Mouse (Mus musculus) C2C12 (cell line): Measurements from ENCODE around the gene Fkbp1a.

Experiments used
- CTCF ChIP-seq: IDR thresholded peaks from one replicate; pipeline ENCODE4 v1.5.1; 2011; ENCODE audit not compliant: control insufficient read depth, insufficient read depth, insufficient read length
- MYOD1 ChIP-seq: IDR thresholded peaks from one replicate; pipeline ENCODE4 v1.6.1; 2011; ENCODE audit warnings: low read depth; ENCODE audit not compliant: control insufficient read depth, insufficient read length
- MYOG ChIP-seq: IDR thresholded peaks from one replicate; pipeline ENCODE4 v1.6.1; 2011; ENCODE audit not compliant: control insufficient read depth, insufficient read length; ENCODE audit errors: extremely low read depth

DNA sequence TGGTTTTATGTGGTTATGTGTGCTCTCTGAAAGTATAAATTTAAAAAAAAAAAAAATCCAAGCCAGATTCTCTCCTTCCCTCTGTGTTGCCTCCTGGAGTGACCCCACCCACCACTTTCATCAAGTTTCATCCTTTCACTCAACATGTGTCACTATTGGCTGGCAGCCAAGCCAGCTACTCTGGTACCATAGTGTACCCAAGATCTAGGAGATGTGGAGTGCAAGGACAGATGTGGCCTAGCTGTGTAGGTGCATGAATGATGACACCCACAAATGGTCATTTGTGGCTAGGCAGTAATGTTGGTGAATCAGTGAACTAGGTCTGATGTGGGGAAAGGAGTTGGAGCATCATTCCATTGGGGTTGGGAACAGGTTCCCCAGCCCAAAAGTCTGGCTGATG lies 13.1 kb upstream of the Fkbp1a start:
- TF ChIP-seq MYOG (no peak), MYOD1 (peak; percentile 92), CTCF (no peak)
